Comparison of ENCODE assay signal across 28 mouse cellular contexts in the genomic region with DNA sequence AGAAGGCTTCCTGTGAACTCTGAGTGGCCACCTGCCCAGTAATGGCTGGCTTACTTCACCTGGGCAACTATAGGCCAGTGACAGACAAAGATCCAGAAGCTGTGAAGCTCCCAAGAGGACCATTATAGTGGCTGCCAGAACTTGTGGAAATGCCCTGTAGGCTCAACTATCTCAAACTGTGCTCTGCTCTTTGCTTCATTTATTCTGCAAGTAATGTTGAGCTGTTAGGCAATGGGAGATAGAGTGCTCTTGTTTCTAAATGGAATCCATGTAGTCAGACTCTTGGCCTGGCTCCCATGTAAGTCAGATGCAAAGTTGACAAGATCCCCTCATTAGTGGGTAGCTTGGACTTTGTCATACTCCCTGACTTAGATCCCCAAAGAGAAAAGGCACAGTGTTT.
"Had no signal": no experiment of that assay in that cellular context is flagged by ENCODE, and none has a peak within 500 bp of the region (broad histone marks: within the 10 kb centered on the region; RNA-seq: fewer than 3 reads in every experiment).

No protein-coding gene starts in this region.

- H3K4me2 ChIP-seq: embryonic facial prominence, embryonic 12.5 days; embryonic facial prominence, embryonic 13.5 days; embryonic facial prominence, embryonic 15.5 days; forebrain, embryonic 12.5 days; forebrain, embryonic 13.5 days; forebrain, embryonic 15.5 days had no signal

- H3K4me3 ChIP-seq: embryonic facial prominence, embryonic 10.5 days; embryonic facial prominence, embryonic 12.5 days; embryonic facial prominence, embryonic 13.5 days; embryonic facial prominence, embryonic 15.5 days; erythroblast, embryonic 14.5 days; forebrain, embryonic 10.5 days; forebrain, embryonic 12.5 days; forebrain, embryonic 13.5 days; forebrain, embryonic 15.5 days; gastrocnemius, adult 2 months; heart, adult 2 months had no signal

- ATAC-seq: forebrain, embryonic 13.5 days; forebrain, embryonic 14.5 days; forebrain, embryonic 15.5 days; forebrain, embryonic 16.5 days; forebrain, postnatal 0 days had no signal

- H3K27me3 ChIP-seq: embryonic facial prominence, embryonic 12.5 days; embryonic facial prominence, embryonic 13.5 days; embryonic facial prominence, embryonic 15.5 days; forebrain, embryonic 12.5 days; forebrain, embryonic 13.5 days; forebrain, embryonic 15.5 days had no signal

- H3K4me1 ChIP-seq: embryonic facial prominence, embryonic 10.5 days; embryonic facial prominence, embryonic 12.5 days; embryonic facial prominence, embryonic 13.5 days; embryonic facial prominence, embryonic 15.5 days; forebrain, embryonic 10.5 days; forebrain, embryonic 12.5 days; forebrain, embryonic 13.5 days; forebrain, embryonic 15.5 days had no signal

- H3K9me3 ChIP-seq: embryonic facial prominence, embryonic 10.5 days; embryonic facial prominence, embryonic 12.5 days; embryonic facial prominence, embryonic 13.5 days; embryonic facial prominence, embryonic 15.5 days; forebrain, embryonic 10.5 days; forebrain, embryonic 12.5 days; forebrain, embryonic 13.5 days; forebrain, embryonic 15.5 days had no signal

- H3K36me3 ChIP-seq: embryonic facial prominence, embryonic 10.5 days; embryonic facial prominence, embryonic 12.5 days; embryonic facial prominence, embryonic 13.5 days; embryonic facial prominence, embryonic 15.5 days; forebrain, embryonic 10.5 days; forebrain, embryonic 12.5 days; forebrain, embryonic 15.5 days had no signal

- H3K9ac ChIP-seq: embryonic facial prominence, embryonic 12.5 days; embryonic facial prominence, embryonic 13.5 days; embryonic facial prominence, embryonic 15.5 days; forebrain, embryonic 12.5 days; forebrain, embryonic 13.5 days; forebrain, embryonic 15.5 days; forebrain, postnatal 0 days had no signal

- DNase-seq: cerebellum, adult 2 months; cerebellum, adult 8-10 months; cerebellum, adult 9-10 months; cerebellum, adult 9-11 months; cerebellum, postnatal 10 days; cerebellum, postnatal 14 days; cerebellum, postnatal 25 days; cerebellum, postnatal 36 days; embryo, embryonic 11 days; forebrain, postnatal 0 days; gastrocnemius, adult 2 months; gastrocnemius, postnatal 10 days; gastrocnemius, postnatal 14 days; gastrocnemius, postnatal 25 days; gastrocnemius, postnatal 36 days; heart, adult 18-20 months; heart, adult 2 months had no signal

- H3K27ac ChIP-seq: embryonic facial prominence, embryonic 10.5 days; embryonic facial prominence, embryonic 12.5 days; embryonic facial prominence, embryonic 13.5 days; embryonic facial prominence, embryonic 15.5 days; forebrain, embryonic 10.5 days; forebrain, embryonic 12.5 days; forebrain, embryonic 13.5 days; forebrain, embryonic 15.5 days; gastrocnemius, adult 2 months; heart, adult 2 months had no signal
